Mouse (Mus musculus): ENCODE measurements around the gene AB124611.
"Not testable (repeated sequence)": the region's sequence is repeated elsewhere in the genome, so short reads cannot be mapped to it uniquely, and the experiment has no call there.

The AB124611 gene

GRCm38 (mm10) chr9:21559151-21559550 is 33.2 kb downstream of the AB124611 start:
- in situ Hi-C loops (cut with MboI, MseI): no loop called here

GRCm38 (mm10) chr9:21564420-21564819 is 38.4 kb downstream of the AB124611 start:
- in situ Hi-C loops (cut with MboI, MseI): no loop called here

- in situ Hi-C loops (cut with MboI, MseI): no loop called here
Measured at GRCm38 (mm10) chr9:21565004-21565586, 39.1 kb downstream of the AB124611 start.

- in situ Hi-C loops (cut with MboI, MseI): no loop called here
Measured at GRCm38 (mm10) chr9:21566538-21566937, 40.6 kb downstream of the AB124611 start.

- in situ Hi-C loops (cut with MboI, MseI): no loop called here
Measured at GRCm38 (mm10) chr9:21567051-21567450, 41.1 kb downstream of the AB124611 start.

GRCm38 (mm10) chr9:21568657-21569255 is 42.8 kb downstream of the AB124611 start:
- in situ Hi-C loops (cut with MboI, MseI): no loop called here

GRCm38 (mm10) chr9:21574012-21574801 is 48.2 kb downstream of the AB124611 start:
- in situ Hi-C loops (cut with MboI, MseI): no loop called here

- in situ Hi-C loops (cut with MboI, MseI): no loop called here
Measured at GRCm38 (mm10) chr9:21575253-21575652, 49.3 kb downstream of the AB124611 start.

- in situ Hi-C loops (cut with MboI, MseI): no loop called here
Measured at GRCm38 (mm10) chr9:21576286-21576685, 50.3 kb downstream of the AB124611 start.

- in situ Hi-C loops (cut with MboI, MseI): no loop called here
Measured at GRCm38 (mm10) chr9:21578226-21578625, 52.2 kb downstream of the AB124611 start.

- in situ Hi-C loops (cut with MboI, MseI): no loop called here
Measured at GRCm38 (mm10) chr9:21585401-21585800, 59.4 kb downstream of the AB124611 start.

- in situ Hi-C loops (cut with MboI, MseI): no loop called here
Measured at GRCm38 (mm10) chr9:21587678-21588349, 61.8 kb downstream of the AB124611 start.

- in situ Hi-C loops (cut with MboI, MseI): no loop called here
Measured at GRCm38 (mm10) chr9:21588350-21588749, 62.4 kb downstream of the AB124611 start.

GRCm38 (mm10) chr9:21589538-21589937 is 63.6 kb downstream of the AB124611 start:
- in situ Hi-C loops (cut with MboI, MseI): no loop called here

GRCm38 (mm10) chr9:21591127-21591830 is 65.3 kb downstream of the AB124611 start:
- in situ Hi-C loops (cut with MboI, MseI): no loop called here

- in situ Hi-C loops (cut with MboI, MseI): no loop called here
Measured at GRCm38 (mm10) chr9:21591831-21592702, 66.1 kb downstream of the AB124611 start.

GRCm38 (mm10) chr9:21592703-21593121 is 66.7 kb downstream of the AB124611 start, which contains the start of the genes Timm29 and Yipf2:
Timm29 (plus strand) TSS chr9:21592722.
Yipf2 (minus strand) TSS chr9:21592828.
- in situ Hi-C loops (cut with MboI, MseI): no loop called here

- in situ Hi-C loops (cut with MboI, MseI): no loop called here
Measured at GRCm38 (mm10) chr9:21593122-21593721, 67.2 kb downstream of the AB124611 start.

GRCm38 (mm10) chr9:21594350-21594749 is 68.4 kb downstream of the AB124611 start:
- in situ Hi-C loops (cut with MboI, MseI): not testable (repeated sequence)

- in situ Hi-C loops (cut with MboI, MseI): no loop called here
Measured at GRCm38 (mm10) chr9:21594838-21595237, 68.9 kb downstream of the AB124611 start.

Data from regulatory T cell (primary cell).